Mouse (Mus musculus): ENCODE data around the gene Nol4l.

DNA sequence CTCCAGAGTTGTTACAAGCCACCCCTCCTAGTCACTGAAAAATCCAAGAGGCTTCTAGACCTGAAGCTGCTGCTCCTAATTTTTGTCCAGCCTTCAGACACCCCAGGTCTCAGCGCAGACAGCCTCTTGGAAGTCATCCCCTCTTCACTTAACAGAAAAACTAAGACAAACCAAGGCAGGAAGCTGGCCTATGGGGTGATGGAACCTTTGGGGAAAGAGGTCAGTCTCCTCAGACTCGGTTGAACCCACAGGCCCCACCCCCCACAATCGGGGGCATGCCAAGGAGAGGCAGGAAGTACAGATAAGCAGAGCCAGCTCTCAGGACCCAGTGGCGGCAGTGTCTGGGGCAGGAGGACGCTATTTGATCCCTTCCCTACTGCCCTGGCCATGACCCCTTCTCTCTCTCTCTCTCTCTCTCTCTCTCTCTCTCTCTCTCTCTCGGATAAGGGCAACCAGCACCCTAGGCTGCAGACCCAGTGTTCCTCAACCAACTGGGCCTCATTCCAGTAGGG lies 35.9 kb downstream of the Nol4l start:
- TF ChIP-seq CTCF (IDR thresholded peaks at IDR 0.05; ENCODE audit: extremely low read depth, insufficient read length, insufficient replicate concordance, low read depth, low read length) (no peak), POLR2A (IDR thresholded peaks at IDR 0.05; ENCODE audit: low read depth, low read length) (no peak)

All from small intestine, adult 2 months (tissue).